Mouse (Mus musculus) lung, postnatal 0 days (tissue): ENCODE results near the gene Brdt.
A peak's percentile ranks its signal among the peaks of the same experiment; 100 is the strongest.

ENCODE experiments used
- CTCF ChIP-seq: IDR thresholded peaks from 2 replicates; pipeline ENCODE4 v1.5.1; 2016; ENCODE audit warnings: antibody characterized with exemption, mild to moderate bottlenecking
- EP300 ChIP-seq: IDR thresholded peaks from 2 replicates; pipeline ENCODE4 v1.6.1; 2016; ENCODE audit warnings: antibody characterized with exemption, mild to moderate bottlenecking, control low read depth

- TF ChIP-seq CTCF (peak; percentile 84), EP300 (no peak)
Measured at GRCm38 (mm10) chr5:107320703-107321102, 10.3 kb upstream of the Brdt start.
